In genomic region chr8:110697571-110697970, GRCm38 (mm10) we compare ENCODE assay signal across 26 mouse cellular contexts. TPM values are rescaled to one million over a fixed set of nuclear protein-coding genes. Genes with fewer than 3 reads are reported as not detected.
DNase-seq lines count a peak whose midpoint lies in the region; TF ChIP-seq lines count a peak whose summit lies in the region.
"Had no signal": no experiment of that assay in that cellular context is flagged by ENCODE, and none has a peak within 500 bp of the region (broad histone marks: within the 10 kb centered on the region; RNA-seq: fewer than 3 reads in every experiment).

No protein-coding gene starts in this region.

- no peak overlapping the region for H3K4me3 ChIP-seq in olfactory bulb, adult 2 months (ENCODE audit: insufficient read depth, low read depth, low read length)
- H3K4me3 ChIP-seq: embryonic facial prominence, embryonic 10.5 days; embryonic facial prominence, embryonic 13.5 days; erythroblast, embryonic 14.5 days; forebrain, embryonic 12.5 days; heart, adult 2 months; heart, embryonic 10.5 days; heart, embryonic 13.5 days had no signal

- 36% methylated on average over 5 of the region's 5 CpGs for WGBS in olfactory bulb, adult 2 months

- intact Hi-C loops in left cerebral cortex, postnatal 36 days (cut with DNase I), result loop anchor here (2.0 kb wide), 1 partner anchor 15 kb away; no protein-coding TSS in a partner anchor

- TF ChIP-seq POLR2A in olfactory bulb, adult 2 months (IDR thresholded peaks at IDR 0.05; ENCODE audit: insufficient read depth, low read depth, low read length), result no peak

- TF ChIP-seq CTCF in olfactory bulb, adult 2 months (IDR thresholded peaks at IDR 0.05; ENCODE audit: insufficient read depth, low read depth, low read length), result no peak

- peaks cover 45% of the 10 kb centered on the region for H3K4me1 ChIP-seq in olfactory bulb, adult 2 months (ENCODE audit: control insufficient read depth, insufficient read depth, low read length)
- H3K4me1 ChIP-seq: forebrain, embryonic 12.5 days had no signal

- DNase-seq in frontal cortex, adult 2 months (ENCODE audit: extremely low spot score in 1 of 2, low spot score in 1 of 2), result peak; percentile 58 to 80
- no peak for DNase-seq in frontal cortex, postnatal 10 days (ENCODE audit: low spot score in 2 of 2)
- DNase-seq in left cerebral cortex, adult 9 months (ENCODE audit: low spot score in 2 of 2), result peak; percentile 63 to 67
- DNase-seq in left cerebral cortex, postnatal 36 days (ENCODE audit: low spot score in 2 of 2), result no peak
- DNase-seq in brain, adult 2 months (ENCODE audit: low read depth, low spot score), result peak; percentile 86
- no peak for DNase-seq in gastrocnemius, adult 18-20 months (ENCODE audit: low spot score)
- DNase-seq: cerebellum, adult 11-12 months; cerebellum, adult 8-10 months; cerebellum, postnatal 10 days; cerebellum, postnatal 36 days; embryo, embryonic 11 days; gastrocnemius, postnatal 10 days; gastrocnemius, postnatal 36 days; heart, adult 2 months; heart, postnatal 14 days; heart, postnatal 4 days had no signal

- peak overlapping the region; percentile 54 for H3K27ac ChIP-seq in olfactory bulb, adult 2 months (ENCODE audit: insufficient read depth, low read depth, low read length)
- H3K27ac ChIP-seq: embryonic facial prominence, embryonic 10.5 days; embryonic facial prominence, embryonic 13.5 days; forebrain, embryonic 12.5 days; heart, adult 2 months; hindbrain, embryonic 14.5 days had no signal

RNA-seq across cellular contexts. Expression of gene Mtss1l, which starts 23.7 kb away (rescaled TPM):
- polyA plus RNA-seq in frontal cortex, adult 2 months (2012; rRNA removed), result 202 and 212 TPM in 2 replicates
- 100 to 1,000 TPM; 196 to 205 TPM for total RNA-seq in left cerebral cortex, postnatal 36 days (2021)
- not detected in 2 replicates for polyA plus RNA-seq in olfactory bulb, adult 2 months (2012; ENCODE audit: insufficient read depth, insufficient read length, low replicate concordance, missing spikeins)
- total RNA-seq in gastrocnemius, adult 18-20 months (2021), result 100 to 1,000 TPM; 104 to 126 TPM
- total RNA-seq: granulocyte monocyte progenitor cell, adult 5-6 weeks had no signal
- polyA plus RNA-seq: CD4-positive, CD25-positive, alpha-beta regulatory T cell, adult 4 months had no signal

Comparison
In these comparisons a context has a peak if more than half of its experiments do, and no peak if none do; other contexts are left out.
1. DNase-seq: peak in frontal cortex, adult 2 months (2 of 2), left cerebral cortex, adult 9 months (2 of 2) and brain, adult 2 months (single experiment); none in frontal cortex, postnatal 10 days (0 of 2), left cerebral cortex, postnatal 36 days (0 of 2) and gastrocnemius, adult 18-20 months (single experiment).